Mouse (Mus musculus): ENCODE results near the gene Csrnp3.

DNA sequence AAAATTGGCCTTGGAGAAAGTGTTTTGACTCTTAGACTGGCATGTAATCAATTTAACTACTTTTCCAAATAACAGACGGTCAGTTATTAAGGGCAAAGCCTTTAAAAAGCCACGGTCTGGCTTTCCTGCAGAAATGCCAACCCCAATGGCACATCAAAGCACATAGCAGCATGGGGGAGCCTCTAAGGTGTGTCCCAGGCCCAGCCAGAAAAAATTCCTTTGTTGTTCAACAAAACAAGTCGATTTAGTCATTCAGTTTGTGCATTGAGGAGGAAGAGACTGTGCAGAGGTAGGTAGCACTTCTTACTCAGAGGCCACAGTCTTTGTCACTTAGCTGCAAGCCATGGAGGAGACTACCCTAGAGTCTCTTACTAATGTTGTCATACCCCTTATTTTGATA lies 93.3 kb downstream of the Csrnp3 start:
- no peak for TF ChIP-seq POLR2A (IDR thresholded peaks at IDR 0.05; ENCODE audit: low read depth, low read length)
- TF ChIP-seq CTCF (conservative IDR thresholded peaks at IDR 0.05; ENCODE audit: insufficient read depth, insufficient read length, low read depth, low read length): no peak
